Mouse (Mus musculus) testis, adult 2 months (tissue): ENCODE measurements at regions not wholly inside any gene's neighbourhood (a gene's known extent, or its start where the extent isn't known, plus 50 kb on each side); places are given as distances from the start of the nearest gene placed in this dataset.

ENCODE experiments used
- CTCF ChIP-seq: fragments of 200-500 bp; IDR thresholded peaks from 2 replicates; pipeline ENCODE4 v1.5.1; 2012; ENCODE audit warnings: low read depth, mild to moderate bottlenecking, inconsistent platforms, low read length, moderate library complexity; ENCODE audit not compliant: control insufficient read depth, insufficient read depth, insufficient replicate concordance
- POLR2A ChIP-seq: fragments of 200-500 bp; IDR thresholded peaks from 2 replicates; pipeline ENCODE4 v1.6.1; 2012; ENCODE audit warnings: low read depth, mild to moderate bottlenecking, inconsistent platforms, low read length, moderate library complexity; ENCODE audit not compliant: control insufficient read depth

- TF ChIP-seq CTCF: no peak
- no peak for TF ChIP-seq POLR2A
Observed at GRCm38 (mm10) chr14:76341226-76341625, 73.5 kb upstream of the Tsc22d1 start.
